Mouse (Mus musculus): ENCODE measurements around the gene Son.

The Son gene

GRCm38 (mm10) chr16:91688023-91688618 lies 40.8 kb downstream of the Son start:
- DNase-seq (ENCODE audit: low spot score in 2 of 2): peak in 1 of 2 experiments; percentile 57

GRCm38 (mm10) chr16:91688619-91689334 lies 41.5 kb downstream of the Son start, which contains the start of gene Donson:
Donson (minus strand) TSS chr16:91688770.
- DNase-seq (ENCODE audit: low spot score in 2 of 2): peak; percentile 95 to 98

- DNase-seq (ENCODE audit: low spot score in 2 of 2): no peak
These were observed 42.5 kb downstream of the Son start for GRCm38 (mm10) chr16:91689791-91690190.

- peak; percentile 66 to 87 for DNase-seq (ENCODE audit: low spot score in 2 of 2)
These were observed 47.3 kb downstream of the Son start for GRCm38 (mm10) chr16:91694455-91695084.

GRCm38 (mm10) chr16:91695108-91695755 lies 47.9 kb downstream of the Son start:
- no peak for DNase-seq (ENCODE audit: low spot score in 2 of 2)

- DNase-seq (ENCODE audit: low spot score in 2 of 2): no peak
These were observed 51.7 kb downstream of the Son start for GRCm38 (mm10) chr16:91698995-91699394.

GRCm38 (mm10) chr16:91701908-91702307 lies 54.6 kb downstream of the Son start:
- DNase-seq (ENCODE audit: low spot score in 2 of 2): no peak

GRCm38 (mm10) chr16:91702771-91703188 lies 55.5 kb downstream of the Son start:
- DNase-seq (ENCODE audit: low spot score in 2 of 2): no peak

GRCm38 (mm10) chr16:91704603-91705340 lies 57.5 kb downstream of the Son start:
- DNase-seq (ENCODE audit: low spot score in 2 of 2): no peak

GRCm38 (mm10) chr16:91710241-91710640 lies 62.9 kb downstream of the Son start:
- DNase-seq (ENCODE audit: low spot score in 2 of 2): no peak

- DNase-seq (ENCODE audit: low spot score in 2 of 2): peak; percentile 68 to 89
These were observed 69.6 kb downstream of the Son start for GRCm38 (mm10) chr16:91716927-91717349.

GRCm38 (mm10) chr16:91717399-91717798 lies 70.1 kb downstream of the Son start:
- DNase-seq (ENCODE audit: low spot score in 2 of 2): peak in 1 of 2 experiments; percentile 26

GRCm38 (mm10) chr16:91724247-91724646 lies 76.9 kb downstream of the Son start:
- DNase-seq (ENCODE audit: low spot score in 2 of 2): peak; percentile 50 to 80

GRCm38 (mm10) chr16:91727433-91727832 lies 80.1 kb downstream of the Son start:
- no peak for DNase-seq (ENCODE audit: low spot score in 2 of 2)

GRCm38 (mm10) chr16:91728123-91729065 lies 81.1 kb downstream of the Son start, which contains the start of gene Cryzl1:
Cryzl1 (minus strand) TSS chr16:91728975.
- peak; percentile 93 to 96 for DNase-seq (ENCODE audit: low spot score in 2 of 2)

All from spleen, postnatal 10 days (tissue).